ENCODE assay signal across 8 mouse cellular contexts in genomic region chr1:71102344-71103173, GRCm38 (mm10). TPM values are rescaled to one million over a fixed set of nuclear protein-coding genes. Genes with fewer than 3 reads are reported as not detected.
DNase-seq lines count a peak whose midpoint lies in the region; ATAC-seq and TF ChIP-seq lines count a peak whose summit lies in the region.

Gene Bard1, minus strand, starts transcription at chr1:71103146.

- no peak within 1 kb of the TSS for H3K27ac ChIP-seq in cortical plate, adult 2 months (ENCODE audit: insufficient read depth, low read length)

- ATAC-seq in activated CD4-positive, CD25-positive, alpha-beta regulatory T cell, adult 4 months, result peak; percentile 89

- H3K36me3 ChIP-seq in megakaryocyte, embryonic 14.5 days (replicated peaks; ENCODE audit: low read length), result peaks cover 4% of the 10 kb centered on the region

- H3K27me3 ChIP-seq in megakaryocyte, embryonic 14.5 days (replicated peaks), result no peaks in the 10 kb centered on the region

- H3K4me3 ChIP-seq in cortical plate, adult 2 months (ENCODE audit: insufficient read depth, low read length), result peak within 1 kb of the TSS; percentile 58
- peak within 1 kb of the TSS; percentile 99 for H3K4me3 ChIP-seq in megakaryocyte, embryonic 14.5 days (replicated peaks)

- no peak for TF ChIP-seq CTCF in cortical plate, adult 2 months (IDR thresholded peaks at IDR 0.05; ENCODE audit: extremely low read depth, insufficient read depth, low read length)

- no peaks in the 10 kb centered on the region for H3K4me1 ChIP-seq in cortical plate, adult 2 months (ENCODE audit: control insufficient read depth, insufficient read depth, low read length)
- H3K4me1 ChIP-seq in megakaryocyte, embryonic 14.5 days, result peaks cover 49% of the 10 kb centered on the region

- TF ChIP-seq POLR2A in cortical plate, adult 2 months (IDR thresholded peaks at IDR 0.05; ENCODE audit: extremely low read depth, insufficient read depth, low read length), result no peak

- DNase-seq in gastrocnemius, adult 8-10 months (ENCODE audit: low spot score in 2 of 2), result peak; percentile 77 to 90
- peak; percentile 93 for DNase-seq in hindlimb bud, embryonic 11.5 days (ENCODE audit: extremely low spot score, low read depth, low spot score)
- DNase-seq in left cerebral cortex, adult 8-10 months (ENCODE audit: low spot score in 2 of 2), result peak; percentile 40 to 45
- peak; percentile 84 to 85 for DNase-seq in right cerebral cortex, postnatal 10 days (ENCODE audit: low spot score in 2 of 2)
- peak; percentile 82 for DNase-seq in urinary bladder, postnatal 25 days (ENCODE audit: low spot score)

- no peaks in the 10 kb centered on the region for H3K9me3 ChIP-seq in megakaryocyte, embryonic 14.5 days

RNA-seq across cellular contexts. Expression of gene Bard1, which starts in this region (rescaled TPM):
- 1 to 10 TPM; 1.3 to 1.7 TPM for polyA plus RNA-seq in activated CD4-positive, CD25-positive, alpha-beta regulatory T cell, adult 4 months (2017; shearing (Covaris generic))
- polyA plus RNA-seq in cortical plate, adult 2 months (2012; rRNA removed), result 0.38 and 0.40 TPM in 2 replicates
- under 1 TPM; 0.05 to 0.12 (median 0.10) TPM for total RNA-seq in gastrocnemius, adult 8-10 months (2022)
- under 1 TPM; 0.42 to 0.75 (median 0.47) TPM for total RNA-seq in left cerebral cortex, adult 8-10 months (2022)
- polyA plus RNA-seq in megakaryocyte, embryonic 14.5 days (2012; ENCODE audit: insufficient read depth, low replicate concordance), result 0.20 and 0.57 TPM in 2 replicates

Comparison
In these comparisons a context has a peak if more than half of its experiments do, and no peak if none do; other contexts are left out.
1. Peak in DNase-seq in gastrocnemius, adult 8-10 months; RNA of the gene not detected or under 1 TPM.
2. Peak in DNase-seq in left cerebral cortex, adult 8-10 months; RNA of the gene not detected or under 1 TPM.
3. DNase-seq: peak in every context shown above with its lines; median percentile 93 in hindlimb bud, embryonic 11.5 days; 84 in right cerebral cortex, postnatal 10 days; 84 in gastrocnemius, adult 8-10 months; 82 in urinary bladder, postnatal 25 days; 42 in left cerebral cortex, adult 8-10 months.